Mouse (Mus musculus) left cerebral cortex, postnatal 4 days (tissue): ENCODE results near the gene Scrn1. TPM values are rescaled to one million over a fixed set of nuclear protein-coding genes. Genes with fewer than 3 reads are reported as not detected.
A peak's percentile ranks its signal among the peaks of the same experiment; 100 is the strongest.

ENCODE experiments used
- DNase-seq: peaks from one replicate; pipeline ENCODE4 v3.0.0-alpha.2; 2022
- intact Hi-C: fragments of 180-260 bp; cut with DNase I; formaldehyde crosslinking; loops from one replicate; pipeline ENCODE4 v1.15.1; 2025
- total RNA-seq, 2 experiments: library from RNA; stranded (reverse); gene quantifications; 2 replicates each; pipeline ENCODE4 v1.2.3; 2021

Gene Scrn1
- total RNA-seq, 2 experiments from 2014 or later, result 180 to 182 TPM

DNA sequence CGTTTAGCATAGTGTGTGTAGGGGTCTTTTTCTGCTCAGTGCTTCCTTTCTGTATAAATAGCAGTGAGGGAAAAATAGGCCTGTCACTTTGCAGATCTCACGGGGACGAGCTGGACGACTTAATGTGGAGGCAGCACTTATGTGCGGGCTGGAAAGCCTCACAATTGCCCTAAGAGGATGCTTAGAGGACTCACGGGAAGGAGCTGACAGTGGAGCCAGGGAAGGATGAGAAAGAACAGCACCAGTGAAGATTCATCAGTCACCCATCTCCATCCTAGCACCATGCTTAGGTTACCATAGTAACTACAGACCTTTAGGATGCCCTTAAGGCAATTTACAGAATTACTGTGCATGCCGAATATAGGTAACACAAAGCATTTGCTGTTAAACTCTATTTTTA lies 3.5 kb upstream of the Scrn1 start:
- intact Hi-C loops, result no loop called here
- DNase-seq, result no peak

DNA sequence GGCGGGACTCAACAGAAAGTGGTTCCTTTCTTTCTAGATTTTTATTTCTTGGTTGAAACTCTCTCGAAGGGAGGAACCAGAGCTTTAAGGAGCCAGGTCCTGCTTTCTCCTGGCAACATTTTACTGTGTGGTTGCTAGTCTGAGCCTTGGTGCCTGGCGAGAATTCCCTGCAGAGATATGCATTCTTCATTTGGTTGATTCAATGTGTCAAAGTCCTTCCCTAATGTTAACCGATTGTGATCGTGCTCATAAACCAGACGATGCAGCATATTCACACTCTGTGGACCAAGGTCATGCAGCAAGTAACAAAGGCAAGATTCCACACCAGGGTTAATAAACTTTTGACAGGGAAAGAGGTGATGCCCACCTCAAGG lies 244 bp upstream of the Scrn1 start:
- no peak for DNase-seq
- intact Hi-C loops, result no loop called here

DNA sequence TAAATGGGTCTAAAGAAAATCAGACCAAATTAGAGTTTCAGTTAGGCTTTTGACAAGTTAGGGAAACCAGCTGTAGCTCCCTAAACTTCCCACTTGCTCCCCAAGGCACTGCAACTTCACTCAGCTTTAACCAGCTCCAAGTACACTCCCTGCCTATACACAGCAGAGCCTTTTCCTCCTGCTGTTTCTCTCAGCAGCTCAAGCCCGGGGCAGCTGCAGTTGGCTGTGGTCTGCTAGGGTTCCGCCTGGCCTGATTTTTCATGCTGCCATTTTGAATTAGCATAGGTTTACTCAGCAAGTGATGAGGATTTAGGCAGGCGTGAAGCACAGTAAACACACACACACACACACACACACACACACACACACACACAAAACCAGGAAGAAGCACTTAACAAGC lies 1.3 kb downstream of the Scrn1 start:
- intact Hi-C loops, result no loop called here
- peak; percentile 68 for DNase-seq

DNA sequence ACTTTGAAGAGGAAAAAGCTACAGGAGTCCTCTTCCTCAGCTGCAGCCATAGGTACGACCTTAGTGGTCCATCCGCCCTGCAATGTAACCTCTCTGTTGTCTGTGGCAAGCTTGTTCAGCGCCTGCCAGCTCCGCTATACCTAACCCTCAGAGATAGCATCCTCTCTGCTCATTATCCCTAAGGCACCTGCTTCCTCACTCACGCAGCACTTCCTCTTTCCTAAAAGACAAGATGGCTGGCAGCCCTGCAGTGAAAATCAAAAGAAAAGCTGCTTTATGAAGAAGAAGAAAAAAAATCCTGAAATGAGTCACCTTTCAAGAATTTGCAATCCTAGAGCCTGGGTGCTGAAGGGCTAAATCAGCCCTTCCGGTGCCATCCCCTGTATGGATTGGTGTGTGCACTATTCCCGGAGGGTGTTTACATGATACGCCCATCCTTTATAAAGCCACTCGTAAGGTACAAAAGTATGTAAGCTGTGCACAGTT lies 1.7 kb downstream of the Scrn1 start:
- intact Hi-C loops, result no loop called here
- no peak for DNase-seq

DNA sequence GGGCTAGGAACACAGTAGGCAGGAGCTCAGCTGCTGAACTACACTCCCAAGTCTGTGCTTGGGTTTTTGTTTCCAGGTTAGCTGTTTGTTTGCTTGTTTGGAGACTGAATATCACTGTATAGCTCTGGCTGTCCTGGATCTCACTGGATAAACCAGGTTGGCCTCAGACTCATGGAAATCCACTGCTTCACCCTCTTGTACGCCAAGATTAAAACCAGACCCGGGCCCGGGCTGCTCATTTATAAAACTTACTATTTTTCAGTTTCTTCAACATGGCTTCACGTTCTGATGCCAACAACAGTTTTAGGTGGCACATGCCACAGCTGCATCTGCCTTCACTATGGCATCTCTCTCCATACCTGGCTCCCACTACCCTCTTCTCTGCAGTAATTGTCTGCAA lies 2.7 kb downstream of the Scrn1 start:
- intact Hi-C loops, result no loop called here

DNA sequence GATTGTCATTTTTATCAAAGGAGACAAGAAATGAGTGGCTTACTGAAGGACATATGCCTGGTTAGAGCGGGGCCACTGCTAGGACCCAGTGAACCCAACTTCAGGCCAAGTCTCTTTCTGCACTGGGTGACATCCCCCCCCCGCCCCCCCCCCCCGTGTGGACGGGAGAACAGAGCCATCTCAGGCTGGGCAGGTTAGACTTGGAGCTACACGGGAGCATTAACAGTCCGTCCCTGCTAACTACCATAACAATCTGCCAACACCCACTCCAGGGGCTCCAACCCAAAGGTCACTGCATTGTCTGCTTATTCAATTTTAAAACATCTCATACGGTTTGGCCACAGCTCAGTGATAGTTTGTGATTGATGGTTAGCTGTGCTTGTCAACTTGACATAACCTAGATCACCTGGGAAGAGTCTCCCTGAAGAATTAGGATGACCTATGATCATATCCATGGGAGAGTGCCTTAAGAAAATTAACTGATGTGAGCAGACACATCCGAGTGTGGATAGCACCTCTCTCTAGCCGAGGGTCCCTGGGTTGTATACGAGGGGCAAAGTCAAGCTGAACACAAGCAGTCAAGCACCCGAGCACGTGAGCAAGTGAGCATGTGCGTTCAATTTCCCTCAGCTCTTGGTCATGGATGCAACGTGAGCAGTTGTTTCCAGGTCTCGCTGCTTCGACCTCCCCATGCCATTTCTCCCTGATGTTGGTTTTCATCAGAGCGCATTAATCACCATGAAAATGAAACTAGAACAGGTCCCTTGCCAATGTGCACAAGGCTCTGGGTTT lies 4.1 kb downstream of the Scrn1 start:
- DNase-seq, result no peak
- intact Hi-C loops, result no loop called here

More for the DNA sequence above, 2.7 kb downstream of the Scrn1 start:
- no peak for DNase-seq

DNA sequence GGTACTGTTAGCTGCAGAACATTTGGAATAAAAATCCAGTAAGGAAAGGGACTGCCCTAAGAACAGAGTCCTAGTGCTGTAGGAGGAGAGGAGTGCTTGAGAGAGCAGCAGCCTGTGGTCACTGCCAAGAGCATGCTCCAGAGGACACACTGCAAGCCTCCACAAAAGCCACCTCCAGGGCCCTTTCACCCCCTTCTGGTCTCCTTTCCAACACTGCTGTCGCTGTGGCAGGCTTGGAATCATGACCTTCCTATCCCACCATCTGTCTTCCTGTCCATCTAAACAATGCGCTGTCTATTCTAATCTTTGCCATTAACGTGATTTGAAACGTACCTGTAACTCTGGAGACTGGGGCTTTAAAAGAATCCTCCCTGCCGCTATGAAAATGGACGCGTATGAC lies 7.8 kb downstream of the Scrn1 start:
- intact Hi-C loops, result no loop called here
- peak; percentile 56 for DNase-seq

DNA sequence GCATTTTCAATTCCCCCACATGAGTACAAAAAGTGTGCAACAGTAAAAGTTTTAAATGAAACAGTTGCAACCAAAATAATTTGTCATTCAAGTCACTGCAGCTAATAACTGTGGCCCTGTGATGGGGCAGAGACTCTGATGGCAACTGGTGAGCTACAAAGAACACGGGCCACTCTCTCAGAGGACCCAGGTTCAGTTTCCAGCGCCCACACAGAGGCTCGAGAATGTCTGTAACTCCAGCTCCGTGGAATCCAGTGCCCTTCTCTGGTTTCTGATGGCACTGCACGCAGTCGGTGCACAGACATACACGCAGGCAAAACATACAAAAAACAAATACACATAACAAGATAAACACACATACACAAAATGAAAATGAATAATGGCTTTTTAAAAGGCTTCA lies 8.6 kb downstream of the Scrn1 start:
- intact Hi-C loops, result no loop called here

DNA sequence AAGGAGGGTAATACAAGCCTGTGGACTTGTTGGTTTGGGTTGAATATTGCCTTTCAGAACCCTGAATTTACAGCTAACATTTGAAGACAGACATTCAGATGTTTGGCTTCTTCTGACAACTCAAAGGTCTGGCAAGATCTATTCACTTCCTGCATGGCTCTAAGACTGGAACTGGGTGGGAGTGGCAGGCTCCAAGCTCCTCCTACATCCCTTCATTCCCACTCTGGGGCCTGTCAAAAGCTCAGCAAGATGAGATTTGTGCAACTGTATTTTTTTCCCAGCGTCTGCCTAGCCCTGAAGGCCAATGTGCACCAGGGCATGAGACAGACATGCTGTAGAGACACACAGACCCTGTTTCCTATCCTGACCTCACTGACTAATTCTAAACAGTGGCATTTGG lies 10.5 kb downstream of the Scrn1 start:
- intact Hi-C loops, result no loop called here
- no peak for DNase-seq

More for the DNA sequence above, 8.6 kb downstream of the Scrn1 start:
- no peak for DNase-seq

DNA sequence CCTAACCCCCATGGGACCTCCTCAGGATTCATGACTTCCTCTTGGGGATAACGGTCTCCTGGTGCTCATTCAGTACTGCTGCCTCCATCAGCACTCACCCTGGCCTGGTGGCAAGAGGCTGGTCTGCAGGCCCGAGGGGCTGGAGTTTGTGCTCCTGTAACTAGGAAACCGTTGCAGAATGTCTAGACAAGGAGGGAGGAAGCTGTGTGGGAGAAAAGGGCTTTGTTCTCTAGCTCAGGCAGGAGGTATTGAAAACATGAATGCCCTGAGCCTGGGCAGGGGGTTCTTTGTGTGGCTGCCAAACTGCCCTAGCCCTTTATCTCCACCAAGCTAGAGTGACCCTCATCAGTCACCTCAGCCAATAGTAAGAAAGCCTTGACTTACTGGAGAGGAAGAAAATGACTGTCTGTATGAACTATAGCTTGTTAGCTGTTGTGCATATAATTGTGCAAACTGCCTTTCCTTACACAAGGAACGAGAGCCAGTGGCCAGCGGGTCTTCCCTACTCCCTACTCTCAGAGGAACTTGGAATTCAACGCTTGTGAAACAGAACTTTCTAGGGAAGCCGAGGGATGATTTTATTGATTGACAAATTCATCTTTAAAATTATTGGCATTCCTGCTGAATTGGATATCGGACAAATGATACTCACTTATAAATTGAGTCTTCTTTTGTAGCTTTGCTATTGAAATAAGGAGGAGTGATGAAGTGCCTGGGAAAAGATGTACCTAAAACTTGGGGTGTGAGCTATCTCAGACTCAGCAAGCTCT lies 11.8 kb downstream of the Scrn1 start:
- DNase-seq, result peak; percentile 43
- intact Hi-C loops, result no loop called here

DNA sequence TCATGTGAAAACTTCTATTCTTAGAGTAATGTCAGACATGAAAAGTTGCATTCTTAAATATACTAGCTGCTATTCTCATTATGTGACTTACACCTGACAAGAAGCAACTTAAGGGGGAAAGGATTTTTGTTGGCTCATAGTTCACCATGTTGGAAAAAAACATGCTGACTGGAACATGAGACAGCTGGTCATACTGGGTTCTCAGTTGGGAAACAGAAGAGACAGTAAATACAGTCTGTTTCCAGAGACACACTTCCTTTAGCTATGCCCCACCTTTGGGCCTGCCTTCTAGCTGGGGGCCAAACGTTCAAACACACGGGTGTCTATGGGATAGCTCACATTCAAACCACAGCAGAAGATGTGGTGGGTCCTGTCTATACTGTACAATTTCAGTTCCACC lies 12.7 kb downstream of the Scrn1 start:
- intact Hi-C loops, result no loop called here
- DNase-seq, result no peak

DNA sequence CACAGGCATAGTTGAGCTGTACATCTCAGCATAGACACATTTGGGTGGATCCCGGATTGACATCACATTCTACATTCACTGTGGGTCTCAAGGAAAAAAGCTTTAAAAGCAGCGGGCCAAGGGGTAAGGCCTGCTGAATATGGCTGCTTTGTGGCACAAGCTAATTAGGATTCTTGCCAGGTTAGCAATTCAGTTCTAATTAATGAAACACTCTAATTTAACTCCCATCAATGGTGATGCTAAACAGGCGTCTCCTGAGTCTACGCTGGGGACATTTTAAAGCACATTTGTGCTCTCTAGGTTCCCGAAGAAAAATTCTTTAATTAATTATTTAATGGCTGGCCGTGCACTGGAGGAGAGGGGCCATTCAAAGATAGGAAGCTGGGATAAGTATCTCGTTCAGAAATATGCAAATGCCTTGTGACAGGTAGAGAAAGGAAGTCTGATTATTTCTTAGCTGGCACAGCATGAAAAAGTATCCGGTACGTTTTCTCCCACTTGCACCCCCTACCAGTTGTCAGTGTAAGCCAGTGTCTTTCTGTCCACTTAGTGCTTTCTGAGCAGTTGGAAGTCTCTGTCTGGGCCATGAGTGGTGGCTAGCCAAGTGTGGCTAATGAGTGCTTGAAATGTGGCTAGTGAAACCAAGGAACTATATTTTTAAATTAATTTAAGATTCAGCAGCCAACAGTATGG lies 13.4 kb downstream of the Scrn1 start:
- DNase-seq, result no peak
- intact Hi-C loops, result no loop called here

DNA sequence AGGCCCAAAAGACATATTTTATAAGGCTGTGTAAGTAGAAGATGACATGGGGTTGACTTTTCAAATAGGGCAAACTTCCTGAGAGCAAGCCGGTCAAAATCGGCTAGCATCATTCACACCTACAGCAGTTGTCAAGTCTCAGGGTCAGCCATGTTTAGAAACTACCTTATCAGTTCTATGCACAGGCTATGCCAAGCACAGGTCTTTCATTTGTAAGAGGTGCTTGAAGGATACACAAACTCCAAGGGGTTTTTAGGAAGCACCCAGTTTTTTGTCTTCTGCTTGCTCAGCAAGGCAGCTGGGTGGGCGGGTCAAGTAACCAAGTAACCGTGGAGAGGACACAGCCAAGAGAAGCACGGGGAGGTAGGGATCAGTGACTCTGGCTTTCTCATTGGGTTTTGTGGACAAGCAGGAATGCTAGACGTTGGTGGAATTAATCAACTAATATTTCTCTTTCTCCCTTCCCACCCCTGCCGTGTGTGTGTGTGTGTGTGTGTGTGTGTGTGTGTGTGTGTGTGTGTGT lies 15.4 kb downstream of the Scrn1 start:
- no peak for DNase-seq
- intact Hi-C loops, result no loop called here

DNA sequence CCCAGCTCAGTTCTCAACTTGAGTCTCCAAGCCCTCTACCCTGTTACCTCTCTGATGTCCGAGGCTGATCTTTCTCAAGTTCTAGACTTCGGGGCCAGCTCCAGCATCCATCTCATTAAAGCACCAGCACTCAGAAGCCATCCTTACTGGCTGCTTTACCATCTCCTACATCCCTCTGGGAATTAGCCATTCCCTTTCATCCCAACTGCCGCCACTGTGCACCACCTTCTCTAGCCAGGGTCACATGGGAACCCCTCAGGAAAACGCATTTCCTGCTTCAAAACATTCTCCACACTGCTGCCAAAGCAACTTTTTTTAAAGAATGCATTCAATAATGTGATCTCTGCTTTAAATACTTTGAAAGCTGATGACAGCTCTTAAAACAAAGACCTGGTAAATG lies 17.0 kb downstream of the Scrn1 start:
- no peak for DNase-seq
- intact Hi-C loops, result no loop called here

DNA sequence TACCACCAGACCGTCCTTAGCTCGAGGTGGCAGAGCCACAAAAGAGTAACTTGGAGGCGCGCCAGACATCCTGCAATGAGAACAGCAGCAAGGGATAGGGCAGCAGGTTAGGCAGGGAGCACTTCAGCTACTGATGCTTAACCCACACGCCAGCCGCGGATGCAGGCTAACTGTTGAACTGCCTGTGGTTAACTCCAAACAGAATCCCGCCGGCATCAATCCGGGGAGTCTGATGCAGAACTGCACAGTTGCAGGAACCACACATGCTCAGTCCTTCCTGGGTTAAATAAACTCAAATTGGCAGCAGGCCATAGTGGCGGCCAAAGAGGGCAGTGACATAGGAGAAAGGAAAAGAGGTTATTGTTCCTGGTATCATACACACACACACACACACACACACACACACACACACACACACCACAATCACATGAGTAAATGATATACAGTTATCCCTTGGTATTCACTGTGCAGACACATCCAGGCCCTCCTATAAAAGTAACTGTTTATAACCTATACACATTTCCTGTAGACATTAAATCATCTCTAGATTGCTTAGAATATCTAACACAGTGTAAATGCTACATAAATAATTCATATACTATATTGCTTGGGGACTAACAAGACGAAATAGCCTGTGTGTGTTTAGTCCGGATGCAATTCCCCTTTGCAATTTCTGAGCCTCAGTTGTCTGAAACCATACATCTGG lies 17.8 kb downstream of the Scrn1 start:
- peak; percentile 51 for DNase-seq
- intact Hi-C loops, result no loop called here

DNA sequence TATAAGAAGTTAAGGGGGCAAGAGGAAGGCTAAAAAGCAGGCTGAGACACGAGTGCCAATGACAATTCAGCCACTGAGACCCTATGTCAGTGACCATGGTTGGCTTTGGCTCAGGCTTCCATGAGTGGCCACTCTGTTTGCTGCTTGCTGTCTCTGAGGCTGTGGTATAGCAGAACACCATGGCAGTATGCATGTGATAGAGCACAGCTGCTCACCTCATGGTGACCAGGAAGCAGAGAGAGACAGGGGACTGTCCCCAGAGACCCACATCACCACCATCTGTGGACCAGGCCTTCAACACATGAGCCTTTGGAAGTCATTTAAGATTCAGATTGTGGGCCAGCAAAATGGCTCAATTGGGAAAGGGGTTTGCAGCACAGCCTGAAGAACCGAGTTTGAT lies 22.6 kb downstream of the Scrn1 start:
- no peak for DNase-seq
- intact Hi-C loops, result no loop called here

DNA sequence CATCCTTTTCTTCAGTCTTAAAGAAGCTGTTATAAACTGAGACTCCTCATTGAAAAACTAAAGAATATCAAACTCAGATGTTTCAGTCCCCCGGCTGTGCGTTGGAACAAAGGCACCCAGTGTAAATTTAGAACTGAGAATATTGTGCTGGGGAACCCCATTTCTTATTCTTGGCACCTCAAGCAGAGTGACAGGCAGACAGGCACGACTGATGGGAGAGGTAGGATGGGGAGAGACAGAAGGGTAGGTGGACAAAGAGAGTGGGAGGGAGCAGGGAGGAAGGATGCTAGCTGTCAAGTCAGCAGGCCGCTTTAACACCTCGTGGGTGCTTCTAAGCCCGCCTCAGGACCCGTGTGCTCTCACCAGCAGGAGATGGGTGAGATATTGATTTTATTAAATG lies 23.5 kb downstream of the Scrn1 start:
- no peak for DNase-seq
- intact Hi-C loops, result no loop called here

DNA sequence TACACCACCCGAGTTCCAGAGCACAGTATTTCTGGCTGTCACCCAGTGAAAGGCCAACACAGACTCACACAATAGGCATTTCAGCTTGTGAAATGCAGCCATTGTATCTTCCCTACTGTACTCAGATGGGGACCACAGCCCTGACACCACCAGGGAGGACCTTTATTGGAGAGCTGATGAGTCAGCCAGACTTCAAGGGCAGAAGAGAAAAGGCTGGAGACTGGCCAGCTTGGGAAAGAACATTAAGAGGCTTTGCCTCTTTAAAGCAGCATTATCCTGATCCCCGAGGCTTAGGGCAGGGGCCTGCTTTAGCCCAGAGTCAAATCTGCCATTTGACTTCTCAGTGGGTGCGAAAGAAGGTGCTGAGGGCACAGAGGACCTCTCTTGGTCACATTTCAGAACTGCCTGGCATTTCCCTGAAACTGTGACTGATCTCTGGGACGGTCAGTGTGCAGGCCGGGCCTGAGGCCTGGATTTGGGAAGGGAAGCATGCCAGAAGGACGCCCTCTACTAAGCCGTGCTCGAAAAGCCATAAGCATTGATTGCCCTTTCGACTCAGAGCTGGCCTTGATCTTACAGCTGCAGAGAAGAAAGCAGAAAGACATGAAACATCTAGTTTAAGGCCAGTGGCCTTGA lies 25.9 kb downstream of the Scrn1 start:
- DNase-seq, result no peak
- intact Hi-C loops, result no loop called here

DNA sequence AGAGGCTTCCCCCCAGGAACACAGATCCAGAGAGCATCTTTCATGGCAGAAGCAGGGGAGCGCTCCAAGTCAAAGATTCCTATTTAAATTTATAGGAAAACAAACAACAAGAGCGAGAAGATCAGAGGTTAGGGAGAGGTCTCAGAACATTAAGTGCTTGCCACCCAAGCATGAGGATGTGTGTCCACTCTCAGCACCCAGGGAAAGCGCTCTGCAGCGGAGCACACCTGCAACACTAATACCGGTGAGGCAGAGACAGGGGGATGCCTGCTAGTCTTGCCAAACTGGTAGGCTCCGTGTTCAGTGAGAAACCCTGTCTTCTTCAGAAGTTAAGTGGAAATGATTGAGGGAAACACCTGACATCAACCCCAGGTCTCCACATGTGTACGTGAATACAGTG lies 26.9 kb downstream of the Scrn1 start:
- intact Hi-C loops, result no loop called here

DNA sequence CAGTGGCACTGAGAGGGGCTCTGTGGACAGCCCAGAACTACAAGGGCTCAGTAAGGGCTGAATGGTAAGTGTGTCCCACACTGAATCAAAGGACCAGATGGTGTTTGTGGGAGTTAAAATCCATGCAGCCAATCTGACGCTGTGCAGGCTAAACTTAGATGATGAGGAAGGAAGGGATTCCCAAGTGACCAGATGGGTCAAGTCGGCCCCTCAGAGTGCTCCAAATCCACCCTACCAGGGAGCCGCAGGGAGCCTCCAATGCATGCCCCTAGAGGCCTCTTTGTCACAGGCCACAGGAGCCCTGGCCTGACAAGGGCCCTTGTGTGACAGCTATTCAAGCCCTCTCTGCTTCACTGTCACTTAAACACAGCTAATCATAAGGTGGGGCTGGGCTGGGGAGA lies 27.5 kb downstream of the Scrn1 start:
- no peak for DNase-seq

More for the DNA sequence above, 26.9 kb downstream of the Scrn1 start:
- no peak for DNase-seq

More for the DNA sequence above, 27.5 kb downstream of the Scrn1 start:
- intact Hi-C loops, result no loop called here
